Mouse (Mus musculus): ENCODE data around the gene A630089N07Rik. TPM values are rescaled to one million over a fixed set of nuclear protein-coding genes. Genes with fewer than 3 reads are reported as not detected.

A630089N07Rik gene
- polyA plus RNA-seq, 1 experiment from 2014 or later = 10.1 TPM

DNA sequence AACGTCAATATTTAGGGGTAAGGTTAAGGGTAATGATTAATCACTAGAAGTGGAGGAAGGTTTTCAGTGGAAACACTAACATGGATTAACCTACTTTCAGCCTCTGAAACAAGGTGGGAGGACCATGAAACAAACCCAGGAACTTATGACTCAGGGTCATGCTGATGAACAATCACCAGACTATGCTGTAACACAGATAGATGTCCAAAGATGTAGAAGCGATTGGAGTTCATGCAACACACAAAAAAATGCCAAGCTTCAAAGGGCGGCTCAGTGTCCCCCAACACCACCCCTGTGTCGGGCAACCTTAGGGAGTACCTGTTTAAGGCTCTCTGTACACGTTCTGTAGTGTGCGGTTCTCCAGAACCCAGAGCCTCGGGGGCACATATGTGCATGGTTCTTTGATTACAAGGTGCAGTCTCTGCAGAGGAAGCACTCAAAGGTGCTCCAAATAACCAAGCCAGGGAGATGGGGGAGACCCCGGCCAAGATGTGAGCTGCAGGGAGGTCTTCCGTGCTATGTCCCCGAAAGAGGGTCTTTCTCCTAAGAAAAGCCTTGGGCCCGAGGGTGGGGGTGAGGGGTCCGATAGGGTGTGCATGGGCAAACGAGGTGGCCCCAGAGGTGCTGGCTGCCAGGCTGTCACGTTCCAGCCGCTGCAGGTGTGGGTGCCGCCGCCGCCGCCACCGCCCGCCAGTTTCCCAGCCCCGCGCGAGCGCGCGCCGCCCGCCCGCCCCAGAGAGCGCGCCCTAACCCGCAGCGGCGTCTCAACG lies 120.7 kb downstream of the A630089N07Rik start:
- peak; percentile 9 for ATAC-seq
- in situ Hi-C loops (cut with MboI; ENCODE audit: low pct_unique_long_range_greater_than_20kb) = no loop called here
- H3K27me3 ChIP-seq = no peaks in the 10 kb centered on the region
- DNase-seq (ENCODE audit: low read depth, low spot score) = no peak
- TF ChIP-seq CTCF (IDR thresholded peaks at IDR 0.05) = no peak
- CTCF ChIA-PET = interaction anchor here (0.9 to 1.1 kb wide), 2 partner anchors 31 to 32 kb away, joined by 3 read pairs; no protein-coding TSS in a partner anchor
- POLR2A ChIA-PET = no interaction called here

DNA sequence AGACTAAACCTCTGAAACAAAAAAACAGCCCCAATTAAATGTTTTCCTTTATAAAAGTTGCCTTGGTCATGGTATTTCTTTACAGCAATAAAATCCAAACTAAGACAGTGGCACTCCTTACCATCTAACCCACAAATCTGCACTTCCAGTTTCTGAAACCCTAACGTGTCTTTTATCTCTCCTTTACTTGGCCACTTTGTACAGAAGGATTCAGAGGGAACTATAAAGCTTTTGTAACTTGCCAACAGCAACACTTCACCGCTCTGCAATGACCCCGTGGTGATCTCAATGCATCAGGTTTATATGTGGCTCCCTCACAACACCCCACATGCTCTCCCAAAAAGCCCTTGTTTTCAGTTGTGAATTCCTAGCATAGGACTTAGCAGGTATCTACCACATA lies 121.9 kb downstream of the A630089N07Rik start:
- DNase-seq (ENCODE audit: low read depth, low spot score) (no peak), ATAC-seq (no peak)
- no peak for TF ChIP-seq CTCF (IDR thresholded peaks at IDR 0.05)
- in situ Hi-C loops (cut with MboI; ENCODE audit: low pct_unique_long_range_greater_than_20kb) = no loop called here
- CTCF ChIA-PET = no interaction called here
- POLR2A ChIA-PET = no interaction called here
- no peaks in the 10 kb centered on the region for H3K27me3 ChIP-seq

- no peak for TF ChIP-seq CTCF (IDR thresholded peaks at IDR 0.05)
- ChIA-PET POLR2A (no interaction called here), CTCF (interaction anchor here (1.1 to 1.2 kb wide), 2 partner anchors 14 to 36 kb away, joined by 3 to 5 read pairs; no protein-coding TSS in a partner anchor)
- H3K27me3 ChIP-seq = no peaks in the 10 kb centered on the region
- ATAC-seq (no peak), DNase-seq (ENCODE audit: low read depth, low spot score) (no peak)
- in situ Hi-C loops (cut with MboI; ENCODE audit: low pct_unique_long_range_greater_than_20kb) = loop anchor here (5.0 kb wide), 1 partner anchor 36 kb away; no protein-coding TSS in a partner anchor
These were observed 123.8 kb downstream of the A630089N07Rik start for GRCm38 (mm10) chr16:97958401-97958973.

- DNase-seq (ENCODE audit: low read depth, low spot score) (no peak), ATAC-seq (no peak)
- TF ChIP-seq CTCF (IDR thresholded peaks at IDR 0.05) = no peak
- ChIA-PET CTCF (interaction anchor here (1.1 to 2.2 kb wide), 3 partner anchors 12 to 35 kb away, joined by 3 to 5 read pairs (median 5); no protein-coding TSS in a partner anchor), POLR2A (interaction anchor here (1.3 kb wide), 1 partner anchor 29 kb away, joined by 4 read pairs; no protein-coding TSS in a partner anchor)
- H3K27me3 ChIP-seq = no peaks in the 10 kb centered on the region
- in situ Hi-C loops (cut with MboI; ENCODE audit: low pct_unique_long_range_greater_than_20kb) = loop anchor here (5.0 kb wide), 1 partner anchor 35 kb away; no protein-coding TSS in a partner anchor
These were observed 124.6 kb downstream of the A630089N07Rik start for GRCm38 (mm10) chr16:97957626-97958025.

- ChIA-PET CTCF (interaction anchor here (2.2 kb wide), 1 partner anchor 10 kb away, joined by 5 read pairs; no protein-coding TSS in a partner anchor), POLR2A (interaction anchor here (1.3 kb wide), 1 partner anchor 27 kb away, joined by 4 read pairs; no protein-coding TSS in a partner anchor)
- in situ Hi-C loops (cut with MboI; ENCODE audit: low pct_unique_long_range_greater_than_20kb) = loop anchor here (5.0 kb wide), 1 partner anchor 34 kb away; no protein-coding TSS in a partner anchor
- ATAC-seq = no peak
- no peak for TF ChIP-seq CTCF (IDR thresholded peaks at IDR 0.05)
- DNase-seq (ENCODE audit: low read depth, low spot score) = no peak
- no peaks in the 10 kb centered on the region for H3K27me3 ChIP-seq
These were observed 126.2 kb downstream of the A630089N07Rik start for GRCm38 (mm10) chr16:97956011-97956410.

DNA sequence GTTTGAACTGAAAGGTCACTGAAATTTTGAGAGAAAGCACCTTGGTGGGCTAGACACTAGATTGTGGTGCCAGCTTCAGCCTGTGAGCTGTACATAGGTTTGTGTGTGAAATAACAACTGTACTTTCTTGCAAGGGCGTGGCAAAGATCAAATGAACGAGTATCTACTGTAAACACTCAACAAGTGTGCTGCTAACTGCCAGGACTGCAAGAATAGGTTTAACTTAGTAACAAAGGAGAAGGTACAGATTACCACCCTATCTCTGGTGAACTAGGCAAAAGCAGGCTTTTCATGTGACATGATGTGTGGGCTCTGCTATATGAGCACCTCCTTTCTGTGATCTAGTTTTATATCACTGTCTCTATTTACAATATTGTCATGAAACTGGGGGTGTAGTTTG lies 128.9 kb downstream of the A630089N07Rik start:
- in situ Hi-C loops (cut with MboI; ENCODE audit: low pct_unique_long_range_greater_than_20kb) = no loop called here
- CTCF ChIA-PET = no interaction called here
- ATAC-seq (no peak), DNase-seq (ENCODE audit: low read depth, low spot score) (no peak)
- TF ChIP-seq CTCF (IDR thresholded peaks at IDR 0.05) = no peak
- POLR2A ChIA-PET = no interaction called here
- H3K27me3 ChIP-seq = no peaks in the 10 kb centered on the region

- ATAC-seq (no peak), DNase-seq (ENCODE audit: low read depth, low spot score) (no peak)
- H3K27me3 ChIP-seq = no peaks in the 10 kb centered on the region
- CTCF ChIA-PET = no interaction called here
- POLR2A ChIA-PET = no interaction called here
- TF ChIP-seq CTCF (IDR thresholded peaks at IDR 0.05) = no peak
- in situ Hi-C loops (cut with MboI; ENCODE audit: low pct_unique_long_range_greater_than_20kb) = no loop called here
These were observed 129.4 kb downstream of the A630089N07Rik start for GRCm38 (mm10) chr16:97952801-97953200.

- ChIA-PET CTCF (no interaction called here), POLR2A (no interaction called here)
- H3K27me3 ChIP-seq = no peaks in the 10 kb centered on the region
- in situ Hi-C loops (cut with MboI; ENCODE audit: low pct_unique_long_range_greater_than_20kb) = no loop called here
- DNase-seq (ENCODE audit: low read depth, low spot score) (no peak), ATAC-seq (no peak)
- TF ChIP-seq CTCF (IDR thresholded peaks at IDR 0.05) = no peak
These were observed 129.9 kb downstream of the A630089N07Rik start for GRCm38 (mm10) chr16:97952371-97952770.

Other genes starting within 250 kb of the A630089N07Rik start
- gene Prdm15, start 230.6 kb downstream of the A630089N07Rik start, polyA plus RNA-seq (2021) = 6.8 TPM
- gene C2cd2, start 119.9 kb downstream of the A630089N07Rik start, polyA plus RNA-seq (2021) = 13.8 TPM
- 23.0 TPM for gene Zbtb21, start 119.8 kb downstream of the A630089N07Rik start, polyA plus RNA-seq (2021)
- gene B230307C23Rik, start 85.1 kb downstream of the A630089N07Rik start, polyA plus RNA-seq (2021) = 14.3 TPM